Mouse (Mus musculus): ENCODE measurements around the gene Eps8.
"Not testable (repeated sequence)": the region's sequence is repeated elsewhere in the genome, so short reads cannot be mapped to it uniquely, and the experiment has no call there.

Eps8 gene

DNA sequence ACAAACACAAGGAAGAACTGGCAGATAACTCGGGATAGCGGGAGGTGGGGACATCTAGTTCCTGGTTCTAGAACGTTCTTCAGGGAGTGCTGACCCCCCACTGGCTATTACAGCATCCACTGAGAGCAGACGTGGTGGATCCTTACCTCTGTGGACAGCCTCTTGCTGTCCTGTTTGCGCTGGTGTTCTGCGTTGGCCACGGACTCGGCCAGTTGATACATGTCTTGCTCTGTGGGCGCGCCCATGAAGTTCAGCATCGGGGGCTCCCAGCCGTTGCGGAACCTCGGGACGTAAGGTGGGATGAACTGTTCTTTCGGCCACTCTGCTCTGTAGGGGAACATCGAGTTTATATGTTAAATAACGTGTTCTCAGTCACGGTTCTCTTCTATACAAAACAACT, 145.7 kb downstream of the Eps8 start:
- no peak for DNase-seq

GRCm38 (mm10) chr6:137506563-137506962, 148.1 kb downstream of the Eps8 start:
- DNase-seq, result no peak

DNA sequence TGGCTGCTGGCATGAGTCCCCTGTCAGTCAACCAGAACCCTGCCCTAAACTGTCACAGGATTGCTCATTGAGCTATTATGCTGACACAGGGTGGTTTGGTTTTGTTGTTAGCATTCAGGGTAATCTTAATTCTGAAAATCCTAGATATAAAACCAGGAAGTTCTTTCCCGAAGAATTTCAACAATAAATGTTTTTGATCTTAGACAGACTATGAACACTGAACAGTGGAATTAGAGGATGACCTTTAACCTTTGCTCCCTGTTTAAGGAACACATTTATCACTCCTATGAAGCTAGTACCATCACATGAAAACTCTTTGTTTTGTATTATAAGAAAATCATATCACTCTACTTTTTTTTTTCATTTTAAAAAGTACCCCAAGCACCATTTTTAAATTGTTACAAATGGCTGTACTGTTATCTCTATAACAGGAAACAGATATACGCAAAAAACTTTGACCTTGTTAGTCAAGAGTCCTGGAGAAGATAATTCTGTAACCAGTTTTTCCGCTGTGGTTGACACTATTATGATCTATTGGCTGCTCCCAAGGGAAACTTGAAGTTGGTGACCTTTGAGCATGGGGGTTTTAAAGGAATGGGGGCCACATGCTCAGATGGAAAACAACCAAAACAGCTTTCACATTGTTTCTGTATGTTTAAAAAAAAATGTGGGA, 149.0 kb downstream of the Eps8 start:
- DNase-seq, result no peak

- peak in 1 of 2 experiments; percentile 3 for DNase-seq
Measured at GRCm38 (mm10) chr6:137504052-137504451, 150.6 kb downstream of the Eps8 start.

DNA sequence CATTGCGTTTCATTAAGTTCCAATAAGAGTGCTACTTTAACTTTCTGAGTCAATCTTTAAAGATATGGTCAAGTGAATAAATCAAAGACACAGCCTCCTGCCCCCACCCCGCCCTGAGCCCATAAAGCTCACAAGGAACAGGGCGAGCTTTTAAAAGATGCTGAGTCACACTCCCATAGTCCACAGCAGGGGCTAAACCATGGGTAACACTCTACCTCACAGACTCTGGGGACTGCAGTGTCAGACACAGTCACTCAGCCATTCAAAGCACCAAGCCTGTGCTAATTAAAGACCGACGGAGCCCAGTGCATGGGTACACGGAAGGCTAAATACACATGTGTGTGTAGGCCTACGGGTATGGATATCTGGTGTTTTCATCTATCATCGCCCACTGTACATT, 151.2 kb downstream of the Eps8 start:
- no peak for DNase-seq

GRCm38 (mm10) chr6:137503009-137503408, 151.7 kb downstream of the Eps8 start:
- DNase-seq, result no peak

GRCm38 (mm10) chr6:137498781-137499180, 155.9 kb downstream of the Eps8 start:
- DNase-seq, result no peak

- no peak for DNase-seq
Measured at GRCm38 (mm10) chr6:137497208-137497835, 157.4 kb downstream of the Eps8 start.

- no peak for DNase-seq
Measured at GRCm38 (mm10) chr6:137496562-137496961, 158.1 kb downstream of the Eps8 start.

DNA sequence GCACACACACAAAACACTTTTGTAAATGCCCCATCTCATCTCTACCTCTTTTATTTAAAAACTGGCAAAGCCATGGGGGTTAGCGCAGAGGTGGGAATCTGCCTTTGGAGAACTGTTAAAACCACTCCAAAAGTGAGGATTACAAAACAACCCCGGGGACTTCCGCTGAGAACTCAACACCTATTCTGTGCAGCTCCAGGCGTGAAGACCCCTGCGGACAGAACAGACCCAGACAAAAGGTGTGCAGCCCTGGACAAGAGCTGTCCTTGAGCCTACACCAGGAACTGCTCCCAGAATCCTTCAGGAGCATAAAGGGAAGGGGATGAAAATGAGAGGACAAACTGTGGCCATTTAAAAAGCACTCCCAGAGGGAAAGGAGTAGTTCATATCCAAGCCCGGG, 159.4 kb downstream of the Eps8 start:
- DNase-seq, result no peak

DNA sequence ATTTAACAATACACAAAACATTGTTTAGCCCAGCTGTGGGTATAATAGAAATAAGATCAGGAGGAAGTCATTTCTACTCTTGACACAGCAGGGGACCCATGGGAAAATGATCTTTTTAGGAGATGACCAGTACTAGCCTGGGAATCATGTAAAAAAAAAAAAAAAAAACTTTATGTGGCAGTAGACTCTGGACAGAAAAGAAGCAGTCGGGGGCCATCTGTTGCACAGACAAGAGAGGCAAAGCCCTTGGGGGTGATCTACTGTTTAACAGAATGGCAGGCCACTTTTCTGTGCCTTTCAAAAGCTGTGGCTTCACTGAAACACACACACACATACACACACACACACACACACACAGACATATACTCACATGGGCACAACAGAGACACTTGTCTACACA, 159.9 kb downstream of the Eps8 start:
- DNase-seq, result no peak

DNA sequence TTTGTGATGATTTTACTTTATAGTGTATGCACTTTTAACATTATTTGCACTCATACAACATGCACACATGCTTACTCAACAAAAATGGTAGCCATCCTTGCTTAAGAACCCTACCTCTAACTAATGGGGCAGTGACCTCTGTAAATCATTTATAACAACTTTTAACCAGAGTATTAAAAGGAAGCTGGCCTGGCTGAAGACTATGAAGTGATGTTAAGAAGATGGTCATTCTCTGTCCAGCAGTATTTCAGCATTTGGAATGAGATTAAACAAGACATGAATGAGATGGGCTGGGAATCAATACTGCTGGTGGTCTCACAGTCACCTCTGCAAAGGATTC, 160.6 kb downstream of the Eps8 start:
- no peak for DNase-seq

DNA sequence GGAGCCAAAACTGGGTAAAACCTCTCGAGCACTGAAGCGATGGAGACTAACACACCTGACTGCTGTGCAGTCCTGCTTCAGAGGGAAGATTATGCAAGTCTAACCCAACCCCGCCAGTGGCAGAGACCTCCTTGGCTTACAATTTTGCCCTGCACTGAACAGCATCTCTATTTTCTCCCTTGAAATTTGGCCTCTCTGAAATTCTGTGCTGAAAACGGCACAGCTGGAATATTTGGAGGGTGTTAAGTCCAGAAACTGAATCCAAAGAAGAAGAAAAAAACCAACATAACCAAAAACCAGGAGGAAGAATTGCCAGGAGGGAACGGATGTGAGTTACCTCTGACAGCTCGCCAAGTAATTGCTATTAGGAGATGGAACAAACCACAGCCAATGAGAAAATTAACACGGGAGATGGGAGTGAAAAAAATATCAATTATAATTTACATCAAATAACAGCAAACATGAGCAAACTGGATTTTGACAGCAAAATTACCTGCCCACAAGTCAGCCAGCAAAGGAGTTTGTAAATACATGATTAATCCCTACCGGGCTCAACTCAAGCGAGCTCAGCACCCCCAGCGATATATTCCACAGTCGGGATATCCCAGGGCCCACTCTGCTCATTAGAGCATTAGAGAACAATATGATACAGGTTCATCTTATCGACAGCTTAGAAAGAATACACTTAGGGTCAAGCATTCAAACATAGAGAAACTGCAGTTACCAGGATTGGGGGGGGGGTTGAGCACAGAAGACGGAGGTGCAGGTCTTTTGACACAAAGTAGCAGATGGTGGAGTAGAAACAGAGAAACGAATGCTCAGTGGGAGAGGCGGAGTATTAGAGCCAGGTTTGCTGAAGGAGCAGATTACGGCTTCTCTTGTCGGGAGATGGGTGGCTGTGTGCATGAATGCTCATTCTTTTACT, 161.2 kb downstream of the Eps8 start:
- no peak for DNase-seq

DNA sequence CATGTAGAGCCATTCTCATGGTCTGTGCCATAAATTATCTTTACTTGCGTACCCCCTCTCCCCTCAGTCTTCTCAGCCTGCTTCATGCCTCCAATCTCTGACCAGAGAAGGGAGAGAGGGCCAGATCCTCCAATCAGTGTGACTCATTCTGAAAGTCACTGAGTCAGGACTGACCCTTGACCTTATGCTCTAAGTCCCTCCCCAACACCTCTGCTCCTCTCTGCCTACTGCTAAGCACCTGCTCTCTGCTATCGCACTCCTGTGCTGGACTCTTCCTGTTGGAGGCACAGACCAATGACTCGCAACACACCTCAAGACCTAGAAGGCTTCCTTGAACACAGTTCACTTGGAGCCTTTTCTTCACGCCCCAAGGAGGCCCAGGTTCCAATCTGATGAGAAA, 162.1 kb downstream of the Eps8 start:
- DNase-seq, result no peak

- DNase-seq, result no peak
Measured at GRCm38 (mm10) chr6:137491659-137492058, 163.0 kb downstream of the Eps8 start.

DNA sequence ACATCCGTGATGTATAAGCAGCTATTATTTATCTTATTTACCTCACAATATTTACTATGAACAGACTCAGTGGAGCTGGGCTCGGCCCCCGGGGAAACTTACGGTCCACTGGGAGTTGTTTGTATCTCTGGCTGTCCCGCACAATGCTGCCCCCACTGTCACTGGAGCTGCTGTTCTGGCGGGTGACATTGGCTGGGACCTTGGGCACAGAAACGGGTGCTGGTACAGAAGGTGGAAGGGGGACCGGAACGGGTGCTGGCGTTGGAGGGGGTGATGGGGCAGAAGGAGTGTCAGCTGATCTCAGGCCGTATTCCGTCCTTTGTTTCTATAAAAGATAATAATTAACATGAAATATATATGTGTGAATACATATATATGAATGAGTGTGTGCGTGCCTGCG, 164.6 kb downstream of the Eps8 start:
- DNase-seq, result no peak

GRCm38 (mm10) chr6:137487443-137487842, 167.2 kb downstream of the Eps8 start:
- DNase-seq, result no peak

- DNase-seq, result no peak
Measured at GRCm38 (mm10) chr6:137482891-137483290, 171.8 kb downstream of the Eps8 start.

DNA sequence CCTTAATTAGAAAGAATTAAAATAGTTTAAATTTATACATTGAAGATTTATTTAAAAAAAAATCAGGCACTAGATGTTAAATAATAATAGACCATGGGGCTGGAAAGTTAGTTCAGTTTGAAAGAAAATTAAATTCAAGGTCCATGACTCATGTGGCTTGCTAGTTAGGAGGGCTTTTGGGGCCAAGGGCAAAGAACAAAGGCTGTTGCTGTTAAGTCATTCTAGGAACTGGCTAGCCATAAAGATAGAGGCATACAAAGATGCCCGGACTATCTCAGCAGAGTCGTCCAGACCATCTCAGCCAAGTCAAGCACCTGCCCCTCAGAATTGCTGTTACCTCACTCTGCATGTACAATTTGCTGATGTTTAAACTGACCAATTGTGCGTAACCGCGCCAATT, 179.0 kb downstream of the Eps8 start:
- not testable (repeated sequence) for DNase-seq

DNA sequence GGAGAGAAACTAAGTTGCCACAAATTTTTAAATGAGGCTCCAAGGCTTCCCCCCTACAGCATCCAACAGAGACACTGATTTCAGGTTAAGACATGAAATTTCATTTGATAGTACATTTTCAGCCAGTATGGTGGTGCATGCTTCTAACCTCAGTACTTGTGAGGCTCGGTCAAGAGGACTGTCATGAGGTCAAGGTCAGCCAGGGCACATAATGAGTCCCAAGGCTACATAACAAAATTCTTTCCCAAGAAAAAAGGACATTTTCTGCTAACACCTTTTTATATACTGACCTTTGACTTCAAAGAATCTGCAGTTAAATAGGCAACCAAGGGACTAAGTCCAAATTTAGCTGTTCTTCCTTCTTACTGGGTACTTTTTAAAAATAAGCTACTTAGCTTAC, 181.2 kb downstream of the Eps8 start:
- DNase-seq, result no peak

DNA sequence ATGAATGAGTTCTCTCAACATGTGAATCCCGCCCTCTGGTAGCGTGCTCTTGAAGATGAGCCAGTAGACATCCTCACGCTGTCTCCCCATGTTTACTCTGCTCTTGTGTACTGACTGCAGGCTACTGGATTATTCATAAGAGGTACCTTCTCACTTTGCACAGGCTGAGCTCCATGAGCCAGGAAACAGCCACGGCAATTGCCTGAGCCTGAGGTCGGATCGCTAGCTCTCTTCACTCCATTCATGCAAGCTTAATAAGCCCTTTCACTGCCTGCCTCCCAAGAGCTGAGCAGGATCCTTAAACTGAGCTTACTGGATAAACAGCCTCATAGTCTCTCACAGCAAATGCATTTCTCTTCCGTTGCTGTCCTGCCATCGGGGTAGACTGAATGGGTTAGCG, 182.5 kb downstream of the Eps8 start:
- DNase-seq, result no peak

DNA sequence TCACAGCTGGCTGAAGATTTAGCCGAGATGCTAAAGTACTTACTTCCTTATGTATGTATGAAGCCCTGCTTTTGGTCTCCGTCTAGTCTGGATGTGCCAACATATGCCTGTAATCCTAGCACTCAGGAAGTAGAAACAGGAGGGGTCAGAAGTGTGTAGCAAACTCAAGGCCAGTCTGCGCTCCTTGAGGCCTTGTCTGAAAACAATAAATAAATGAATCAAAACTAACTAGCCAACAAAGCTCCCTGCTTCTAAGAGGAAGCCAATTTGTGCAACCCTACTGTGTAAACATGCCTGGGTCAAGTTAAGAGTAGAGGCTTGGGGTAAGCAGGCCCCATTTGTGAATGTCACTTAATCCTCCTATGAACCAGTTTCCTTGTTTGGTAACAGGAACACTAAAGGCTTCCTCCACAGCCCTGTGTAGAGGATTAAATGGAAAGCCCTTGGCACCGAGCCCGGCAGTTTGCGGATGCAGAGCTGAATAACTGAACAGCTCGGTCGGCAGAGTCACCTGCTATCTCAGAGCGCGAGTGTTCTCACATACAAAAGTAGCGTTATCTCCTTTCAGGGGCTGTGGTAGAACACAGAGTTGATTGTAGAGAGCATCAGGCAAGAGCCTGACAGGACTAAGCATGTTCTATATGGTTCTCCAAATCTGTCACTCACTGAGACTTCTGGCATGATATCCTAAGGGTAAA, 183.6 kb downstream of the Eps8 start:
- DNase-seq, result peak; percentile 10 to 13

DNA sequence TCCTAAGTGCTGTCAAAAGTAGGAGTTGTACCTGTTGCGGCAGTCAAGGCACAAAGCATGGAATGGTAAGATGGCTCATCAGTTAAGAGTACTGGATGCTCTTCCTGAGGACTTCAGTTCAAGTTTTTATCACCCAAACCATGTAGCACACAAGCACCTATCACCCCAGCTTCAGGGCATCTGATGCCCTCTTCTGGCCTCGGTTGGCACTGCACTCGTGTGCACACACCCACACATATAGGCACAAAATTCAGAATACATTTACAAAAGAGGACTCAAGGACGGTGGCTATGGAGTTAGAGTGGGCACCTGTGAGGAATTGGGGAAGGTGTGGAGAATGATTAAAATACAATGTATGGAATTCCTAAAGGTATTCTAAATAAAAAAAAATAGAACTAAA, 185.1 kb downstream of the Eps8 start:
- no peak for DNase-seq

Data from B cell, adult 2 months (primary cell).